In the genomic region with DNA sequence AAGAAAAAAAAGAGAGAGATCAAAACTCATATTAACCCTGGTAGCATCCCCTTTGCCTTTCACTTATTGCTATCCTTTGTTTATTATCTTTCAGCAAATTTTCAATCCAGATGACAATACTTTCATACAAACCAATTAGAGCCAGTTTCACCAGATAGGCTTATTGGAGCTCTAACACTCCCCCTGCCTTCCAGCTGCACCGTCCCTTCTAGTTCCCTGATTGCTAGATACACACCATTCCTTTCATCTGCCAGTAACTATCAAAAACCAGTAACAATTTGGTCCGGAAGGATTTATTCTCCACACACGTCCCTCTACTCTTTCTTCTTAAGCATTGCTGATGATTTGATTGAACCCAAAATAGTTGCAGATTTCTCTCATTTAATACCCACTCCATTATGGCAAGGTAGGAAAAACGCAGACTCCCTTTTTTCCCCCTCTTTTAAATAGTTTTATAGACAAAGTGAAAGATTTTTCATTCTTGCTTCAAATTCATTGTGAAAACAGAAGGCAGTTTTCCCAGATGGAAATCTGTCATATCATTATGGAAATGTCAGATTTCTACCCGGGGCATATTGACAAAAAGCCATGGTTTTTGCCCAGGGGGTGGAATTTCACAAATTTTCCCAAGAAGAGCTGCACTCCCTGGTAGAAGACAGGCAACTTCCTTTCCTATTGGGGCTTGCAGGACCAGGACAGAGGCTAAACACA, we compare ENCODE assay signal across 11 mouse cellular contexts.
"Had no signal": no experiment of that assay in that cellular context is flagged by ENCODE, and none has a peak within 500 bp of the region (broad histone marks: within the 10 kb centered on the region; RNA-seq: fewer than 3 reads in every experiment).

No protein-coding gene starts in this region.

- H3K27me3 ChIP-seq: liver, embryonic 15.5 days; midbrain, embryonic 15.5 days had no signal

- H3K4me3 ChIP-seq: left cerebral cortex, adult 2 months; liver, embryonic 15.5 days; midbrain, embryonic 15.5 days had no signal

- H3K4me2 ChIP-seq: liver, embryonic 11.5 days; liver, embryonic 15.5 days; midbrain, embryonic 15.5 days had no signal

- H3K27ac ChIP-seq: left cerebral cortex, adult 2 months; liver, embryonic 15.5 days; midbrain, embryonic 15.5 days had no signal

- DNase-seq: kidney, postnatal 10 days; kidney, postnatal 4 days; lung, adult 2 months; lung, postnatal 36 days; right cerebral cortex, postnatal 14 days; thymus, postnatal 36 days had no signal

- H3K4me1 ChIP-seq: liver, embryonic 15.5 days had no signal

- H3K36me3 ChIP-seq: liver, embryonic 15.5 days; midbrain, embryonic 15.5 days had no signal

- ATAC-seq: lung, postnatal 0 days; midbrain, embryonic 15.5 days had no signal

- H3K9me3 ChIP-seq: liver, embryonic 15.5 days; midbrain, embryonic 15.5 days had no signal

- H3K9ac ChIP-seq: liver, embryonic 15.5 days; midbrain, embryonic 15.5 days had no signal
